Mouse (Mus musculus) splenic B cell, adult 2 months (primary cell): ENCODE results near the gene Olfr1380.
"Not testable (repeated sequence)": the region's sequence is repeated elsewhere in the genome, so short reads cannot be mapped to it uniquely, and the experiment has no call there.

Experiments
- DNase-seq: peaks from one replicate; pipeline ENCODE4 v3.0.0-alpha.2; 2011; ENCODE audit warnings: low read depth, low spot score
- H3K27me3 ChIP-seq: 2 replicates; pipeline ENCODE4 v1.6.1; 2012; ENCODE audit warnings: mild to moderate bottlenecking, low read length, moderate library complexity, mixed read lengths; ENCODE audit not compliant: control insufficient read depth, poor library complexity, insufficient read depth, severe bottlenecking
- H3K36me3 ChIP-seq: 2 replicates; pipeline ENCODE4 v1.6.1; 2012; ENCODE audit warnings: mild to moderate bottlenecking, low read length, moderate library complexity, mixed read lengths; ENCODE audit not compliant: control insufficient read depth, poor library complexity, insufficient read depth, severe bottlenecking

Olfr1380 gene

DNA sequence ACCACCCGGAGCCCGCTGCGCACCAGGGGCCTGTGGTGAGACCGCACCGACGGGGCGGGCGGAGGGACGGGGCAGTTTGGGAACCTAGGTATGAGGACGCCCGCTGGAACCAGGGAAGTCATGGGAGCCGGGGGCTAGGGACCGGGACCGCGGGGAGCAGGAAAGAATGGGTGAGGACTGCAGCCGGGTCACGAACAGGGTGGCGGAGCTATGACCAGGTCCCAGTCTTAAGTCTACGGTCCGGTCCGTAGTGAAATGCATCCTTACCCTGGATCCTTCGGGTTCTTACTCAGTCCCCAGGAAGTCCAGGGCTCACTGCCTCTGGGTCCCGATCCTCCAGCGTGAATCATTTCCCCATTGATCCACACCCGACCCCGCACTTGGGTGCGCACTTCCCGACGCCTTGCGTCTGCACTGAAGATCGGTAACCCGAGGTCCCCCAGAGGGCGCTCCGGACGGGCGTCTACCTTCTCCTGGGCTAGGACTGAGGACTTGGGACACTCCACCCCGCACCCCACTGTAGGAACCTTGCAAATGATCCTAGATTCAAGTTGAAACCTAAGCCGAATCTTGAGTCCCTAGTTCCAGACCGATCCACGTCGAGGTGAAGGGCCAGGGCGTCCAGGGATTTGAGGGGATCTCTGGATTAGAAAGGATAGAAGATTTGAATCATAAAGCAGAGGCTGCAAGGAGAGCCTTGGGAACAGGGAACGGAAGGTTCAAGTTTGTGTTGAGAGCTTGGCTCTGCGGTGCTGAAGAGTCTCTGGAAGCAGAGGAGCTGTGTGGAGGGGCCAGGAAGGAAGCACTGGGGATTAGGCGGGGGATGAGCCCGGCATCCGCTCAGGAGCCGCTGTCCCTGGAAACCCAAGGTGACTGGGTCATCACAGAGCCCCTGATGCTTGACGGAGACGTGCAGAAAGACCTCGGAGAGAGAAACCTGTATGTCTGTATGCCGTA, 53.5 kb downstream of the Olfr1380 start:
- H3K36me3 ChIP-seq, H3K27me3 ChIP-seq, DNase-seq: not testable (repeated sequence)

DNA sequence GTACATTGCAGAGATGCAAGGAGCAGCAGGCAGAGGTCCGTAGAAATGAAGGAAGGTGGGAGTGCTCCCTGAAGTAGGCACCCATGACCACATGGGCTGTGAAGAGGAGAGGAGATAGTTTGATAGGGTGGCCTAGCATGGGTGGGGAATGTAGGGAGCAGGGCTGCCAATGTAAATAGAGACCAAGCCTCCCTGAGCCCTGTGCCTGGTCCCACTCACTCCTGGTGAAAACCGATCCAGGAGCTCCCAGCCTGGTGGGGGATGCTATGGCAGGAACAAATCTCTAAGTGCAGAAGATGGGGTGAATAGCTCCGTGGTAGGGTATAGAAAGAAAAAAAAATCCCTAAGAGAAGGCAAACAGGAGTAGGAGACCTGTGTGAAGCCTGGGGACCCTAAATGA, 54.7 kb downstream of the Olfr1380 start:
- not testable (repeated sequence) for H3K36me3 ChIP-seq, DNase-seq, H3K27me3 ChIP-seq

DNA sequence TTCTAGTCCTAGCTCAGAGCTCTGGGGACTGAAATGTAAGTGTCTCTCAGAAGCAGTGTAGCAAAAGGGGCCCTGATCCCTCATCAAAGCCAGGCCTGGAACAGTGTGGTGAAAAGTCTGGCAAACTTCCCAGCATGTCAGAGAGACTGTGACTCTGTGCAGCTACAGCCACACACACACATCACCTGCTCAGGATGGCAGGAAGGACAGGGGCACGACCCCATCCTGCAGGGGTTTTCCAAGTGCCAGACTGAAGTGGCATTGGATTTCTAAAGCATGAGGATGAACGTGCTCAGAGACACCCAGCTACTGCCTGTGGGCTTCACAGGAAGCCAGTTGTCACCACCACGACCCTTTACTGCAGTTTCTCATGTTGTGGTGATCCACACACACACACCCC, 55.5 kb downstream of the Olfr1380 start:
- Histone ChIP-seq H3K36me3 (no peaks in the 10 kb centered on the region), H3K27me3 (no peaks in the 10 kb centered on the region; the same call in 1 of the 2 replicates)
- no peak for DNase-seq

DNA sequence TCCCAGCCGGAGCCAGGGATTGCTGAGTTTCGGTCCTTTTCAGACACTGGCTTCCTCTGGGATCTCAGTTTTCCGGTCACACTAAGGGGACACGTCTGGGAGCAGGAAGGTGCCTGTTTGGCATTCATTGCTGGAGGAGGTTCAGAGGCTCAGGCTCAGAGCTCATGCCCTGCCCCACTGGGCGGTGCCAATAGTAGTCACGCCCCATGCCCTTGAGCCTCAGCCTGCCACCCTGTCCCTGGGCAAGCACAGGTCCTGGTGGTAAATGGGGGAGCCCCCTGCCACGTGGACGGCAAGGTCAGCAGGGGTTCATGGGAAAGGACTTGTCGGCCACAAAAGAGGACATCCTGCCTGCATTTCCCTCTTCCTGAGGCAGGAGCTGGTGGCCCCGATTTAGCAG, 56.7 kb downstream of the Olfr1380 start:
- H3K27me3 ChIP-seq: no peaks in the 10 kb centered on the region; the same call in 1 of the 2 replicates
- DNase-seq: no peak
- H3K36me3 ChIP-seq: no peaks in the 10 kb centered on the region
